Mouse (Mus musculus) thymus, postnatal 0 days (tissue): ENCODE results near the gene D130043K22Rik. TPM values are rescaled to one million over a fixed set of nuclear protein-coding genes. Genes with fewer than 3 reads are reported as not detected.

Experiments
- DNase-seq: peaks from one replicate; pipeline ENCODE4 v3.0.0-alpha.2; 2015; ENCODE audit warnings: low spot score
- polyA plus RNA-seq: library from polyadenylated mRNA; unstranded; fragments of >200 nt; fragmentation: Nextera tagmentation; extraction: Ambion mirVana; gene quantifications from 2 replicates; pipeline ENCODE4 v1.2.1, GENCODE M21; 2015

The D130043K22Rik gene
- polyA plus RNA-seq, 1 experiment from 2014 or later, result 0.03 TPM

DNA sequence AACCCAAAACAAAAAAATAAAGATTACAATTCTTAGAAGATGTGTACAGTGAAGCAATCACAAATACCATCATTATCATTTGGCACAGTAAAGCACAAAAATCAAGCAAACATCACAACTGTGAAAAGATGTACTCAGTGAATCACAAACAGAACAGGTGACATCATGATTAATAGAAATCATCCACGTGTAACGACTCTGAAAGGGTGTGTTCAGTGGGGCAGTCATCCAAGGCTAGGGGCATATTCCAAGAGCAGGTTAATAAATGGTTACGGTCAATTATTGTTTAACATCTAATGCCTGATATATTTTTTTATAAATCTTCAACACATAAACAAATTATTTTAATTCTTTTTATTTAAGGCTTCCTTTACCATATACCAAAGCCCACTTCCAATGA is 47.6 kb downstream of the D130043K22Rik start:
- DNase-seq, result no peak

DNA sequence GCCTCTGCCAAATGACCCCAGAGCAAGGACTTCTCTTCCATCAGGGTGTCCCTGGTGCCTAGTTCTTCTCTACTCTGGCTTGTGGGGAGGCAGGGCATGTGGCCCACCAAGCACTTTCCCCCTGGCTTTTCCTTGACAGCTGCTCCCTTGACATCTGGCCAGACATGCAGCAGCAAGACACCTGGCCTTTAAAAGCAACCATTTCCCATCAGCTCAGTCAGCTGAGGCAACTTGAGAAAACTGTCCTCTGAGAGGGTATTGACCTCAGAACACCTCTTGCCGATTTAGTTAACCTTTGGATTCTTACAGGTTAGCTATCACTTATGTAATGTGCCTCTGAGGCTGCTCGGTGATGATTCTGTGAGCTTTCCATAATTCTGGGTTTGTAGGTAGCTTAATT is 48.9 kb downstream of the D130043K22Rik start:
- no peak for DNase-seq

DNA sequence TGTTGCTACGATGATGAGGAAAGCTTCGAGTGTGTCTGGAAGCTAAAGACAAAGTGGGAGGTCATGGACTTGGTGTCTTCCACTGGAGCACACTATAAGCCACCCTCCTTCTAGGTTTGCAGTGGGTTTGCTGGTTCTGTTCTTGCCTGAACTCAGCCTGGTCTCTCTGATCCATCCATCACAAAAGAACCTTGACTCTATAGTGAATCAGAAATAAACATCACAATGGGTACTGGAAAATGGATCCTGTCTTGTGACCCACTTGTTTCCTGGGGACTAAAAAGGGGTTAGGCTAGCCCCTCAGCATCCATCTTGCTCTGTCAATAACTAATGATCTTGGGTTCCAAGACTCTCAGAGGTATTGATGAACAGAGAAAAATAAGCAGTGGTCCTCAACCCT is 57.0 kb downstream of the D130043K22Rik start:
- DNase-seq, result no peak

DNA sequence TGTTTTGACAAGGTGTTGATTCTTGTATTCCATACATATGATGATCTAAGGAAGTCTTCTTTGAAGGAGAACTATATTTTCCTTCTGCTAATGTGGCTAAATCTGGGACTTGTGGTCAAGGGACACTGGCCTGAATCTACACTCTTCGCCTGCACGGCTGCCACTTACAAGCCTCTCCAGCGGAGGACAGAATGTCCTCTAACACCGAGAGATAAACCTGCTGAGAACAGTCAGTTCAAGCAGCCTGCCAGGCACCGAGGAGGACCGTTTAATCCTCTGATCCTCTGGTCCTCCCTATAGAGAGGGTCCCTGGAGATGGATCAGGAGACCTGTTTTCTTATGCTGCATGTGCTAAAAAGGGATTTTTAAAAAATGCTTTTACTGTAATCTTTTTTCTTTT is 58.5 kb downstream of the D130043K22Rik start:
- no peak for DNase-seq

DNA sequence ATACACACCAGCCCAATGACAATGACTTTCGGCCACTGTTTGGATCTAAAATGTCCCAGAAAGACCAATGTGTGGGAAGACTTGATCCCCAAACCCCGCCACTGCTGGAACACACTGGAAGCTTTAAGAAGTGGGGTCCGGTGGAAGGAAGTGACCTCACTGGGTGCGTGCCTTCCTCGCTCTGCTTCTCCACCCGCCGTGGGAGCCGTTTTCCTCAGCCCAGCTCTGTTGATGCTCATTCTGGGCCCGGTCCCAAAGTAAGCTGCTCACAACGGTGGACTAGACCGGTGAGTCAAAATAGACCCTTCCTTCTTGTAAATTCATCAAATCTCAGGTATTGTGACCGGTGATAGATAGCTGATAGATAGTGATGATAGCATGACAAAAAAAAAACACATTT is 60.5 kb downstream of the D130043K22Rik start:
- no peak for DNase-seq

DNA sequence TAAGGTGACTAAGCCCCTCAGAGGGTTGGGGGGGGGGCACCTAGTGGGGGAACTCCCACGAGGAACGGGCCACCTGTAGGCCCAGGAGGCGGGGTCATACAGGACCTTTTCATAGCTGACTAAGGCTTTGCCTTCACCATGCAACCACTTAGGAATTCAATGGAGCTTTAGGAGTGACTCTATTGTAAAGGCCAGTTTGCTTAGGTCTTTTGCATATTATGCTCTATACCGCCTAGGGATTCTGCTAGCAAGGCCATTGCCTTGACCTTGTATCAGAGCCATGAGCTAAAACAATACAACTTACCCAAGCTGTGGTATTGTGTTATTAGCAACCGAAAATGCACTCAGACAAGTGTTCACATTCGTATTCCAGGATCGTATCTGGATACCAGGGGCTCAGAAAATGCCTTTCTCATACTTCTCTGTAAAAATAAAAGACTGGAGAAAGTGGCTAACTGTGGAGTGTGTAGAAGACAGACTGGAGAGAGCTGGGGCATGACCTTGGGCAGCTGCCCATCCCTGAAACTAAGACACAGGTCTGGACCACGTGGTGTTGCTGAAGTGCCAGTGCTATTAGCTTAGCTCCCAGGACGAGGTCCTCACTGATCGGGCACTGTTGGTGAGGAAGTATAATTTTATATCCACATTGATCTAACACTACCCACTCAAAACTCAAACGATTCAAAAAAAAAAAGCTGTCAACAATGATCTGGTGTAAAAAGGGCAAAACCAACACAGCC is 62.1 kb downstream of the D130043K22Rik start:
- DNase-seq, result no peak

DNA sequence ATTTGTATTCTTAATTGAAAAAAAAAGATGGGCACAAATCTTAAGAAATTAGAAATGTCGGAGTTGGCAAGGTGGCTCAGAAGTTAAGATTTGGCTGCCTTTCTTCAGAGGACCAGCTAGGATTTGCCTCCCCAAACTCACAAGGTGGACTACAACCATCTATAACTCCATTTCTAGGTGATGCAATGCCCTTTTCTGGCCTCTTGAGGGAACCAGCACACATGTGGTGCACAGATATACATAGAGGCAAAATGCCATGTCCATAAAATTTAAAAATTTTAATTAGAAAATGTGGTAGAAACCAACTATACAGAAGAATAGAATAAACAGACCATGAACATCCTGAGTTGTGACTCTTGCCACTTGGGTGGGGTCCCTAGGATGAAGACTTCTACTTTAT is 64.2 kb downstream of the D130043K22Rik start:
- DNase-seq, result no peak

DNA sequence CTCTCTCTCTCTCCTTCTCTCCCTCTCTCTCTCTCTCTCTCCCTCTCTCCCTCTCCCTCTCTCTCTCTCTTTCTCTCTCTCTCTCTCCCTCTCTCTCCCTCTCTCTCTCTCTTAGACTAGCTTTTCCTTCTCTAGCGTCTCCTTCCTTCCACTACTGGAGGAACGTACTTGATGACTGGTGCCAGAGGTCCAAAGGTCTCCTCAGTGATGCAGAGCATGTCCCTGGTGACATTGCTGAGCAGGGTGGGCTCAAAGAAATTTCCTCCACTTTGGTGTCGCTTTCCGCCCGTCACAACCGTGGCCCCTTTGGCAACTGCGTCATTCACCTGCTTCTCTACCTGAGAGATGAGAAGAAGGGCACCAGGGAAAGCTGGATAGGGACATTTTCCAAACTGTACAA is 68.6 kb downstream of the D130043K22Rik start:
- DNase-seq, result no peak

DNA sequence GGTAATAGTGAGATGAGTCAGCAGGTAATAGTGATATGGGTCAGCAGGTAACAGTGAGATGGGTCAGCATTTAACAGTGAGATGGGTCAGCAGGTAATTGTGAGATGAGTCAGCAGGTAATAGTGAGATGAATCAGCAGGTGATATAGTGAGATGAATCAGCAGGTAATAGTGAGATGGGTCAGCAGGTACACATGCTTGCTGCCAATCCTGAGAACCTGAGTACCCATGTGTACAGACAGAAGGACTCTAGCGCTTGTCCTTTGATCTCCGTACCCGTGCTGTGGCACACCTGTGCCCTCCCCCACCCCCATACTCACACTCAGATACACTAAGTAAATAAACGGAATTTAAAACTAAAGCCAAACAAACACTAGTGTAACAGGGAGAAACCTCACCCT is 70.0 kb downstream of the D130043K22Rik start:
- DNase-seq, result no peak

DNA sequence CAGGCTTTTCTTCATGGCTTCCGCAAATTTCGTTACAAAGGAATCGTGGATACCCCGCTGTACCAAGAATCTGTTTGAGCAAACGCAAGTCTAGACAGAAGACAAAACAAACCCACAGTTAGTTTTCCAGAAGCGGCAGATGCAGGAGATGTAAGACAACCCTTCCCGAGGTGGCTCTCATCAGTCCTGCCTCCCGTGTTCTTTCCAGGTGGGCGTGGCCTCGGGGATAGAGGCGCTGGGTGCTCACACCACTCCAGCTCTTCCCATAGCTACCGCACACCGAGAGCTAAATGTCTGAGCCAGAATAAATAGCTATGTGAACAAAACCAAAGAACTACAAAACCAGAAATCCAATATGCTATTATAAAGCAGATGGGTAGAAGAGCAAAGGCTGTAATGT is 70.9 kb downstream of the D130043K22Rik start:
- DNase-seq, result no peak

DNA sequence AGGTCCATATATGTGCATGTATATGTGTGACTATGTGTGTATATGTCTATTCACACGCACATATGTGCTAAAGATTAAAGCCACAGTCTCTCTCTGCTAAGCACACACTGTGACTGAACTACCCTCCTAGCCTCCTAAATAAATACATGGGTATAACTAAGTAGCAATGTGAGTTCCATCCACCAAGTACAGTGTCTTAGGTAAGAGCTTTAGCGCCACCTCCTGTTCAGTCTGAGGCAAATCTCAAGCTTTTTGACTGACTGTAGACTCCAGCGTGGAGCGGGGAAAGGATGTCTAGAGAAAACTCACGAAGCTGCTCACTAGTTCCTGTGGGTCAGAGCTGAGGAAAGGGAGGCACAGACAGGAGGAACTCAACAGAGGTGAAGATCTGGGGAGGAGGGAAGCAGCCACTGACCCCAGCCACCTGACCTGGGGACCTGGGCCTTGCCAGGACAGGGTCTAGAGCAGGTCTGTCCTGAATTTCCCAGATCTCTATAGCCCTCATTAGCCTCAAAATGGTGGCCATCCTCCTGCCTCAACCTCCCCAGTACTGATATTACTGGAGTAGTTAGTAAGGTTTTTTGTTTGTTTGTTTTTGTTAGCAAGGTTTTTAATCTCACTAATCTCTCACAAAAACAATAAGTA is 75.5 kb downstream of the D130043K22Rik start:
- DNase-seq, result peak; percentile 72

DNA sequence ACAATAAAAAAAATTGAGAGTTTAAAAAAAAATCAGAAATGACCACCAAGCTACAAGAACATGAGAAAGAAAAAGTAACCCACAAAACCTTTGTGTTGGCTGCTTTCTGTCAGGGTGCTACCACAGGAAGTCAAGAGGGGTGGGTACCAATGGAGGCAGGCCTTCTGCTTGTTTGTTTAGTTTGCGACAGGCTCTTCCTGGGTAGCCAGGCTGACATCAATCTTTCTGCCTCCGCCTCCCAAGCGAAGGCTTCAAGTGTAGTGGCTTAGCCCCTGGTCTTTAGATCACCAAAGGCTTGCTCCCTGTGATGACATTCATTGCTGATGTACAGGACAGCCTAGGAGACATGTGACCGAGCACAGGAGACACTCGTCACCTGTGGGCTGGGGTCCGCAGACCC is 76.3 kb downstream of the D130043K22Rik start:
- DNase-seq, result peak; percentile 23

DNA sequence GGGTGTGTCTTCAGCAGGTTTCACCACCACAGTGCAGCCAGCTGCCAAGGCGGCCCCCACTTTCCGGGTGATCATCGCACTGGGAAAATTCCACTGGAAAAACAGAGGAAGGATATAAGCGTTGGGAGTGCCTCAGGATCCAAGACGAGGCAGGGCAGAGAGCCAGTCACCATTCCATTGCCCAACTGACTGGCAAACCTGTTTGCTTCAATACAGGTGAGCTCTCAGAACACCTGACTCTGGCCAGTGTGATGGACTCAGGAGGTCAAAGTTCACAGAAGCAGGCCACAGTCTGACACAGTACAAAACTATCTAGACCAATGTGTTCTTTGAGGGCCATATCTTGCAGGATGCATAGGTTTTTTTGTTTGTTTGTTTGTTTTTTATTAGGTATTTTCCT is 79.1 kb downstream of the D130043K22Rik start:
- DNase-seq, result no peak

DNA sequence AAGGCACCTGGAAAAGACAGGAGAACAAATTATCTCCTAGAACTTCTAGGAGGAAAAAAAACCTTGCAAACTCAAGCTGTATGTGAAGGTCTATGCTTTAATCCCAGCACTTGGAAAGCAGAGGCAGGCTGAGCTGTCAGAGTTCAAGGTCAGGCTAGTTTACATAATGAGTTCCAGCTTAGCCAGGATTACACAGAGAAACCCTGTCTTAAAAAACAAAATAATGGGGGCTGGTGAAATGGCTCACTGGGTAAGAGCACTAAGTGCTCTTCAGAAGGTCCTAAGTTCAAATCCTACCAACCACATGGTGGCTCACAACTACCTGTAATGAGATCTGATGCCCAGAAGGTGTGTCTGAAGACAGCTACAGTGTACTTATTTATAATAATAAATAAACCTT is 85.7 kb downstream of the D130043K22Rik start:
- no peak for DNase-seq

DNA sequence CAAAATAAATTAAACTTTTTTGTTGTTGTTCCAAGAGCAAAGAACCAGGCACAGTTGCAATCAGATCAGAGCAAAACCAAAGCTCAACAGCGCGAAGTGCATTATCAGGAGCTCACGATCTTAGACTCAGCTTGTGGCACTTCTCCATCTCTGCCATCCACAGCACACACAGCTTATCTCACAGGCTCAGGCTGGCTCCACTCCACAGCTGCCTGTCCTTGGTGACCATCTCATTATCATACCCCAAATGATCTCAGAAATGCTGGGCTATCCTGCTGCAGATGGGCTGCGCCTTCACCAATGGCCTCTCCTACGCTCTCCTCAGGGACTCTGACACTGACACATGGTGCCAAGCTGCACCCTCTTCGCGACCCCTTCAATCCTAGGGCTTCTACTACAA is 88.3 kb downstream of the D130043K22Rik start:
- DNase-seq, result no peak

DNA sequence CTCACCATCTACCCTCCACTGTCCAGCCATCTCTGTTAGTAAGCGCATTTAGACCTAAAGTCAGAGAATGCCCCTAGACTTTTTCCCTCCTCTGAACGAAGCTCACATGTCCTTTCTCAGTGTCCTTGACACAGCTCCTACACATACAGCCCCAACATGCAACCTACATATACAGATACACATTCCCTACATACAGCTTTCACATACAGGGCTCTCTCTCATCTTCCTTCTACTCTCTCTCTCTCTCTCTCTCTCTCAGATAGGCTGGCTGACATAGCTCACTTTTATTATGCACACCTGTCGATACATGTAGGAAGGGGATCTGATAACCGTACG is 91.8 kb downstream of the D130043K22Rik start:
- no peak for DNase-seq

DNA sequence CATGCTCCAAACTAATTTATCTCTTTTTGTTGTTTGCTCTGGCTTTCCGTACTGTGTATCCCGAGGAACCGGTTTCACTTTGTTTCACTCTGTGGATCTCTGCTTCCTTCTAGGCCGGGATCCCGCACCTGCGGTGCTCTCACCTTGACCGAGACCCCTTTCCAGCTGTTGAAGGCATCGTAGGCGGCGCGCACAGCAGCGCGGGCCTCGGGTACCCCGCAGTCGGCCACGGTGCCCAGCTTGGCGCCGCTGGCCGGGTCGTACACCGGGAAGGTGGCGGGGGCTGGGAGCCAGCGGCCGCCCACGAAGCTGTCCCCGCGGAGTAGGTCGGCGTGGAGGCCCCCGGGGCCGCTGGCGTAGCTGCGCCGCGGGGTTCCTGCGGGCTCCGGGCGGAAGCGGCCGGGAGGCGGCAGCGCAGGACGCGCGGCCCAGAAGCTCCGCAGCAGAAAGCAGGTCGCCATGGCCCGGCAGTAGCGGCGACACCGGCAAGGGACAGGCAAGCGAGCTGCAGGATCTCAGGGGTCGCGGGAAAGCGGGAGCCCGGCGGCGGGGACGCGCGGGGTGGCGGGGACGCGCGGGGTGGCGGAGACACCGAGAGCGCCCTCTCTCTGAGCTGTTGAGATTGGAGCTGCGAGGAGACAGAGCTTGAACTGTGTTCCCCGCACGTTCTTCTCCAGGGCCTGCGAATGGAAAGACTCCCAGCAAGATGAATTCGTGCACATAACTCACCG is 92.3 kb downstream of the D130043K22Rik start, which contains the start of gene Aldh5a1:
Aldh5a1 (minus strand) TSS at position 554 of the 731 bp plus-strand sequence.
- DNase-seq, result peak; percentile 52

DNA sequence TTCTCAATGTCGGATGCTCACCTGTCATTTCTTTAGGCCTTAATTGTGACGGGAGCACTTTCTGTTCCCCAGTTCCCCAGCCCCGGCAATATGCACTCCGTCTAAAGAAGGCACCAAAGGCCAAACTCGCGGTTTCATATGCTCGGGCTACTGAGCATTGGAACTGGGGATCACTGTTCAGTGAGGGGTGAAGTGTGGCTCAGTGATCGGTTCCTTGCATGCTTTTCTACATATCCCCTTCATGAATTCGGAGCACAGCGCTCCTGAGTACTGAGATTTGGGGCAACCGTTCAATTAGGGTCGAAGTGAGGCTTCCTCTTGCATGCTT is 92.9 kb downstream of the D130043K22Rik start:
- no peak for DNase-seq

DNA sequence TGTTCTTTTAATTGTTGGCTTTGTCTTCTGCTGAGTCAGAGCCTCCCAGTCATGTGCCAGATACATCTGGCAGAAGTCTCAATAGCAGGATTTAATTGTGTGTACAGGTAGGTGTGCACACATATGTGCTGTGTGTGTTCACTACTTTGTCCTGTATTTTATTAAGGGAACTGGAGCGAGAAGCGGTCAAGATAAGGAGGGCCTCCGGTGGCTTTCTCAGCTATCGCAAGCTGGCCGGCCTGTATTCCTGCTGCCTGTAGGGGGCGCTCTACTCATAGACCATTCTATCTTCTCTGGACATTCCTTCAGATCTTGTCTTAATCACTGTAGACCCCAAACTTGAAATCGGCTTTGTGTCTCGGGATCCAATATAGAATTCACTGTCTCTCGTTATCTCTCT is 93.7 kb downstream of the D130043K22Rik start:
- DNase-seq, result peak; percentile 48

DNA sequence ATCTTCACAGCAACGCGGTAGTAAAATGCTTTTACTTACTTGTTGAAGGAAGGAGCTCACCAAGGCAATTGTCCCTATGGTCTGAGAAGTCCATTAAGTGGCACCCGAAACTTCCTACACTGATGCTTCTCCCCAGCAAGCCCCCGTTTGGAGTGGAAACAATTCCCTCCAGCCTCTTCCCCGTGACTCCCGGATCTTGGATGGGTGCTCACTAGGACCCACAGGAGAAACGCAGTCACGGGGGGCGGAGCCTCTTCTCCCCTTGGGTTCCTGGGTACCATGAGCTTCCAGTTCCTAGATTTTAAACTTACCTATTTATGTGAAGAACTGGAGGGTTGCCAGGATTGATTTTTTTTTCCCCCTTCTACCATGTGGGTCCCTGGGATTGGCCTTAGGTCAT is 94.5 kb downstream of the D130043K22Rik start:
- no peak for DNase-seq

DNA sequence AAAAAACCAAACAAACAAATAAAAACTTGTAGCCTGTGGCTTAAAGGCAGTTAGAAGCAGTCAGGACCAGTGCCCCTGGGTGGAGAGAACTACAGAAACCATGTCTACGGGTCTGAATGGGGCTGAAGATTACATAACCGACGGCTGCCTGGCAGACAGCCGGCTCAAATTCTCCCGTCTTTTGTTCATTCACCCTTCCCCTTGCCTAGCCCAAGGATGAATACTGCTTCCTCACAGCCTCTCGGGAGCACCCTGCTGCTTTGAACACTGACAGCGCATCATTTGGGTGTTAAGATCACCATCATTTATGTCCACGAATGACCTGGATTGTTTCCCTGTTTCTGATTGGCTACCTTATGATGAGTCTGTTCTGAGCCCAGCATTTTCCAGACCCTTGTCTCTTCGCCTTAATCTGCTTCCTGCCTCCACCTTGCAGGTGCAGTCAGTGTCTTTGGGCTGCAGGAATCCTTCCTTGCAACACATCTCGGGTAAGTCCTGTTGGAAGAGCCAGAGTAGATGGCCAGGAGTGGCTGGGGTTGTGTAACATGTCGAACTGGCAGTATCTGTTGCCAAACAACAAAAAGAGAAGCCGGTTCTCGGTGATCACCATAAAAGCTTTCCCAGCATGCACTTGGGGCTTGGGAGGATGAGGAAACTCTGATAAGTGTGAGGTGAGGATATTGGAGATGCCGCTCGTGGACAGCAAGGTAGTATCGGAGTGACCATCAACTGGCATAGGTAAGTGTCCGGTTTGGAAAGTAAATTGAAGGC is 97.8 kb downstream of the D130043K22Rik start, which contains the start of gene Gpld1:
Gpld1 (plus strand) TSS at position 641 of the 771 bp plus-strand sequence.
- no peak for DNase-seq

DNA sequence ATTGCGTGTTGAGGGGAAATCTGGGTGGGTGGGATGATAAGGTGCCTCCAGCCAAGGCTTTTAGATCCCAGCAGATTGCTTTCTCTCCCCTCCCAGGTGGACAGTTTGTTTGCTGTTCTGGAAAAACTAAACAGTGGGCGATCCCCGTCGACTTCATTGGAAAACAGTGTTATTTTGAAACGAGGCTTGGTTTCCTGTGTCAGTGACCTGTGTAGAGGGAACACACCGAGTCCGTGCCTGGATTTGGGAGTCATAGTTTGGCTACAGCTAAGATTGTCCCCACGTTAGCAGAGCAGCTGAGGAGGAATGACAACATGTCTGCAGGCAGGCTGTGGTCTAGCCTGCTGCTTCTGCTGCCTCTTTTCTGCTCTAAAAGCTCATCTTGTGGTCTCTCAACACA is 98.4 kb downstream of the D130043K22Rik start:
- DNase-seq, result no peak
